Mouse (Mus musculus): Measurements from ENCODE around the gene Tspan18. TPM values are rescaled to one million over a fixed set of nuclear protein-coding genes. Genes with fewer than 3 reads are reported as not detected.

Tspan18 gene
- total RNA-seq (2018; cell fraction: chromatin; rRNA removed), result 1 to 10 TPM in 2 of 26 experiments, under 1 TPM in 14, not detected in 10; 0.18 to 1.7 (median 0.38) TPM
- total RNA-seq (2018; cell fraction: cytosol; rRNA removed), result not detected
- total RNA-seq (2018; cell fraction: nucleus; rRNA removed), result under 1 TPM in 11 of 26 experiments, not detected in 15; 0.13 to 0.51 (median 0.31) TPM
- polyA plus RNA-seq (2018), result 0.07 to 0.10 TPM in 2 of 3 replicates, not detected in the other

- under 1% methylated on average over 87 of the region's 95 CpGs for WGBS (ENCODE audit: missing documents)
- Histone ChIP-seq H3K36me3 (ENCODE audit: inconsistent target) (no peaks in the 10 kb centered on the region), H3K4me3 (ENCODE audit: inconsistent target) (no peak within 1 kb of the TSS), H3K79me2 (ENCODE audit: inconsistent target) (no peaks in the 10 kb centered on the region), H3K27ac (no peak within 1 kb of the TSS)
Measured at GRCm38 (mm10) chr2:93333817-93334731, at the start of gene Tspan18. TSS of gene Tspan18 (minus strand) at chr2:93334505.

- no peak overlapping the region for H3K27ac ChIP-seq
- H3K79me2 ChIP-seq (ENCODE audit: inconsistent target), result no peaks in the 10 kb centered on the region
- no peak overlapping the region for H3K4me3 ChIP-seq (ENCODE audit: inconsistent target)
- H3K36me3 ChIP-seq (ENCODE audit: inconsistent target), result no peaks in the 10 kb centered on the region
- WGBS (ENCODE audit: missing documents), result 87% methylated on average over 5 of the region's 5 CpGs
Measured at GRCm38 (mm10) chr2:93383831-93384230, 49.5 kb upstream of the Tspan18 start.

GRCm38 (mm10) chr2:93380680-93381089, 46.4 kb upstream of the Tspan18 start:
- 52% methylated on average over 2 of the region's 2 CpGs for WGBS (ENCODE audit: missing documents)
- Histone ChIP-seq H3K36me3 (ENCODE audit: inconsistent target) (no peaks in the 10 kb centered on the region), H3K79me2 (ENCODE audit: inconsistent target) (no peaks in the 10 kb centered on the region), H3K4me3 (ENCODE audit: inconsistent target) (no peak overlapping the region), H3K27ac (no peak overlapping the region)

DNA sequence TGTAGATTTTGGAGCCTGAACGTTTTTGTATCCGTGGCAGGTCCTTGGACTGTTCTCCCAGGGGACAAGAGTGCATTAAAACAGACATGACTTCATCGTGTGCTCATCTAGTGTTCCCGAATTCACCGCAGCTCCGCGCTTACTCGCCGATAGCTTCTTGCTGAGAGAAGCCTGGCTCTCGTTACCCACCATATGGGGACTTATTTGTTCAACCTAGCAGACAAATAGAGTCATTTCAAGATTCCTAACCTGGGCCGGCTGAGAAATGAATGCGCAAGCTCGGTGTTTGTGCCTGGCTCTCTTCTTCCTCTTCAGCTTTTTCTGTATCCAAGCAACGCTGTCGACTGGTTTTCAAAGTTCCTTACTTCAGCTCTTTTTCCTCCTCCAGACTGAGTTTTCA, 43.5 kb upstream of the Tspan18 start:
- Histone ChIP-seq H3K79me2 (ENCODE audit: inconsistent target) (no peaks in the 10 kb centered on the region), H3K4me3 (ENCODE audit: inconsistent target) (no peak overlapping the region), H3K27ac (no peak overlapping the region), H3K36me3 (ENCODE audit: inconsistent target) (no peaks in the 10 kb centered on the region)
- 70% methylated on average over 15 of the region's 15 CpGs for WGBS (ENCODE audit: missing documents)

DNA sequence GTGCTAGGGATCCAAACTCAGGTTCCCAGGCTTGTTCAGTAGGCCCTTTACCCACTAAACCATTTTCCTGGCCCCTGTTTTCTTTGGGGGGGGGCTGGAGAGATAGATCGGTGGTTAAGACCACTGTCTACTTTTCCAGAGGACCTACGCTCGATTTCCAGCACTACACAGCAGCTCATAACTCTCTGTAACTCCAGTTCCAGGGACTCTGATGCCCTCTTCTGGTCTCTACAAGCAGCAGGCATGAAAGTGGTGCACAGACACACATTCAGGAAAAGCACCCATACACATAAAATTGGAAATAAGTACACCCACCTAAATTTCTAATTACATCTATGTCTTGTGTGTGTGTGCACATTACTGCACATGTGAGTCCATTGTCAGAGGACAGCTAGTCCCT, 42.9 kb upstream of the Tspan18 start:
- Histone ChIP-seq H3K27ac (no peak overlapping the region), H3K79me2 (ENCODE audit: inconsistent target) (no peaks in the 10 kb centered on the region), H3K4me3 (ENCODE audit: inconsistent target) (no peak overlapping the region), H3K36me3 (ENCODE audit: inconsistent target) (no peaks in the 10 kb centered on the region)
- WGBS (ENCODE audit: missing documents), result 96% methylated on average over 3 of the region's 3 CpGs

DNA sequence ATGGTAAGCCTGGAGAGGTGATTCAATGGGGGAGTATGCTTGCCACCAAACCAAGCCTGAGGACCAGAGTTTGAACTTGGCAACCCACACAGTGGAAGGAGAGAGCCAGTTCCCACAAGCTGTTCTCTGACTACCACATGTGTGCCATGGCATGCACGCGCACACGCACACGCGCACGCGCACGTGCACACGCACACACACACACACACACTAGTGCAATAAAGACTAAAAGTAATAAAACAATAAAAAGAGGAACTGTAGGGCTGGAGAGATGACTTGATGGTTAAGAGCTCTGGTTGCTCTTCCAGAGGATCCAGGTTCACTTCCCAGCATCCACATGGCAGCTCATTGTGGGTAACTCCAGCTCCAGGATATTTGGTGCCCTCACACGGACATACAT, 38.6 kb upstream of the Tspan18 start:
- WGBS (ENCODE audit: missing documents), result 94% methylated on average over 10 of the region's 10 CpGs
- no peaks in the 10 kb centered on the region for H3K36me3 ChIP-seq (ENCODE audit: inconsistent target)
- no peak overlapping the region for H3K27ac ChIP-seq
- no peak overlapping the region for H3K4me3 ChIP-seq (ENCODE audit: inconsistent target)
- no peaks in the 10 kb centered on the region for H3K79me2 ChIP-seq (ENCODE audit: inconsistent target)

DNA sequence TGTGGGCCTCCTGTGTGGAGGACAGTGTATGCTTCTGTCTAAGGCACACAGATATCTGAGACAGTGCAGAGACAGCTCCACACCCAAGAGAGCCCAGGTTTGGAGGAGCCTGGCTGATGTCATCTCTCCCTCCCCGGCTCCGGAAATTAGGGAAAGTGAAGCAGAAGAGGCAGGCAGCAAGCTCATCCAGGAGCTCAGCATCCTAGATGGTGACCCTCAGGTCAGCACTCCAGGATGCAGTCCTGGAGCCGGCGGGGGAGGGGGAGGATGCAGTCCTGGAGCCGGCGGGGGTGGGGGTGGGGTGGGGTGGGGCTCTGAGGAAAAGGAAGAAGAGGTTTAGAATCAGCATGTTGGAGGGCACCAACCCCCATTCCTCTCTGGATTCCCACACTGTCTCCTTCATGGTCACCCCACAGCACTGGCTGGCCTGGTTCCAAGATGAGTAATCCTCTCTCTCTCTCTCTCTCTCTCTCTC, 37.8 kb upstream of the Tspan18 start:
- H3K4me3 ChIP-seq (ENCODE audit: inconsistent target), result no peak overlapping the region
- no peaks in the 10 kb centered on the region for H3K79me2 ChIP-seq (ENCODE audit: inconsistent target)
- 63% methylated on average over 4 of the region's 6 CpGs for WGBS (ENCODE audit: missing documents)
- H3K36me3 ChIP-seq (ENCODE audit: inconsistent target), result no peaks in the 10 kb centered on the region
- H3K27ac ChIP-seq, result no peak overlapping the region

- 12% methylated on average over 8 of the region's 8 CpGs for WGBS (ENCODE audit: missing documents)
- Histone ChIP-seq H3K4me3 (ENCODE audit: inconsistent target) (no peak overlapping the region), H3K27ac (no peak overlapping the region), H3K79me2 (ENCODE audit: inconsistent target) (no peaks in the 10 kb centered on the region), H3K36me3 (ENCODE audit: inconsistent target) (no peaks in the 10 kb centered on the region)
Measured at GRCm38 (mm10) chr2:93368954-93369353, 34.6 kb upstream of the Tspan18 start.

GRCm38 (mm10) chr2:93367962-93368361, 33.7 kb upstream of the Tspan18 start:
- Histone ChIP-seq H3K4me3 (ENCODE audit: inconsistent target) (no peak overlapping the region), H3K79me2 (ENCODE audit: inconsistent target) (no peaks in the 10 kb centered on the region), H3K27ac (no peak overlapping the region), H3K36me3 (ENCODE audit: inconsistent target) (no peaks in the 10 kb centered on the region)
- WGBS (ENCODE audit: missing documents), result 72% methylated on average over 6 of the region's 6 CpGs

DNA sequence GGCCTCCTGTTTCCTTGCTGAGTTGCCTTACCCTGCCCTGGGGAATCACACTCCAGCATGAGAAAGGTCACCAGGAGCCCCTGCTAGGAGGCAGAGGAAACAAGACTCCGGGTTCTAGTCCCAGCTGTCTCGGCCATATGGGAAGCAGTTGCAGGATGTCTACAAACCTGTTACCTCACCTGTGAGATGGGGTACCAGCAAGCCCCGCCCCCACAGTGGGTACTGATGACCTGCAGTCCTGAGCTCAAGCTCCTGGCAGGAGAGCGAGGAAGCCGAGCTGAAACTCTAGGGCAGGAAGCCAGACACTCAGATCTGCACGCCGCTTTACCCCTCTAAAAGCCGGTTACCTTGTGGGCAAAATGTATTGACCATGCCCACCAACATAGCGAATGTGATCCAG, 31.1 kb upstream of the Tspan18 start:
- Histone ChIP-seq H3K27ac (no peak overlapping the region), H3K4me3 (ENCODE audit: inconsistent target) (no peak overlapping the region), H3K79me2 (ENCODE audit: inconsistent target) (no peaks in the 10 kb centered on the region), H3K36me3 (ENCODE audit: inconsistent target) (no peaks in the 10 kb centered on the region)
- 64% methylated on average over 9 of the region's 9 CpGs for WGBS (ENCODE audit: missing documents)

DNA sequence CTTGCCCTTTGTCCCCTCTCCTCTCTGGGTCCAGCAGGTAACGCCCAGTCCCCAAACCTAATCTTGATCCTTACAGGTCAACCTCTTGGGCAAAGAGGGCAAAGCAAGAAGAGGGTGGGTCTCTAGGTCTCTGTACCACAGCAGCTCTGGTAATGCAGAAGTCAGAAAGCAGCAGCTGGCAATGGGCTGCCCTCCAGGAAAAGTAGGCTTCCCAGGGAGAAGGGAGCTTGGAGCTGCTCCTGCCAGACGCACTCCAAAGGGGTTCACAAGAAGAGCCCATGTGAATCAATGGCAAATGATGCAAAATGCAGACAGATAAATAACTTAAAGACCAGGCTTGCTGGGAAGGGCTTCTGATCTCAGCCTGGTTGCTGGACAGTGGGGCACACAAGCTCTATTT, 30.6 kb upstream of the Tspan18 start:
- no peaks in the 10 kb centered on the region for H3K79me2 ChIP-seq (ENCODE audit: inconsistent target)
- H3K27ac ChIP-seq, result no peak overlapping the region
- 96% methylated on average over 2 of the region's 2 CpGs for WGBS (ENCODE audit: missing documents)
- no peaks in the 10 kb centered on the region for H3K36me3 ChIP-seq (ENCODE audit: inconsistent target)
- H3K4me3 ChIP-seq (ENCODE audit: inconsistent target), result no peak overlapping the region

DNA sequence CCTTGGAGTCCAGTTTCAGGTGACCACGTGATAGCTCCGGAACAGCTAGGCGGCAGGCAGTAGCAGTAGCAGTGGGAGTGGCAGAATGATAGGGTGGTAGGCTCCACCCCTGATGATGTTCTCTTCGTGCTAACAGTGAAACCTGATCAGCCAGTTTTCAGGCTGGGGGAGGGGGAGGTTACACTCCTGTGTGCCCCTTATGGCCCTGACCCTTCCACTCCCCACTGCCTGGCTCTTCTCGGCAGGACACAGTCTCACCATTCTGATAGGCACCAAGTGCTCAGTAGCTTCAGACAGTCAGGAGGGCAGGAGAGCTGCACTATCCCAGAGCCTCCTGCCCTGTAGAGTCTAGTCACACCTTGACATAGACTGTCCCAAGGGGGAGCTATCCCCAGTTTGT, 27.1 kb upstream of the Tspan18 start:
- no peak overlapping the region for H3K4me3 ChIP-seq (ENCODE audit: inconsistent target)
- H3K79me2 ChIP-seq (ENCODE audit: inconsistent target), result no peaks in the 10 kb centered on the region
- H3K27ac ChIP-seq, result no peak overlapping the region
- no peaks in the 10 kb centered on the region for H3K36me3 ChIP-seq (ENCODE audit: inconsistent target)
- WGBS (ENCODE audit: missing documents), result 77% methylated on average over 5 of the region's 5 CpGs

DNA sequence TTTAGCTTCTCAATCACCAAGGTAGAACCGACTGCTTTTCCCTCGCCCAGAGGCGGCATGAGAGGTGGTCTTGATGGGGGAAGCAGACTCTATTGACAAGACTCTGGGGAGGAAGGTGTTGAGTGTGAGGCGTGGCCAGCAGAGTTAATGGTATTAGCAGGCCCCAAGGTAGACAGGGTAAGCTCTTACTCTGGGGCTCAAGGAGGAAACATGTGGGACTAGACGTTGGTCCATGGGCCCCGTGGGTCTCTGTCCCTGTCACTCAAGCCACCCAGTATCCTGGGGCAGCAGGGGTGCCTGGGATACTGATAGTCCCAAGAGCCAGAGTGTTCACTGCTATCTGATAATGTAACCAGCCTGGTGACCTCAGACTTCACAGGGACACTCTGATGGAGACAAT, 26.0 kb upstream of the Tspan18 start:
- 84% methylated on average over 6 of the region's 6 CpGs for WGBS (ENCODE audit: missing documents)
- no peak overlapping the region for H3K4me3 ChIP-seq (ENCODE audit: inconsistent target)
- no peaks in the 10 kb centered on the region for H3K36me3 ChIP-seq (ENCODE audit: inconsistent target)
- no peaks in the 10 kb centered on the region for H3K79me2 ChIP-seq (ENCODE audit: inconsistent target)
- H3K27ac ChIP-seq, result no peak overlapping the region

DNA sequence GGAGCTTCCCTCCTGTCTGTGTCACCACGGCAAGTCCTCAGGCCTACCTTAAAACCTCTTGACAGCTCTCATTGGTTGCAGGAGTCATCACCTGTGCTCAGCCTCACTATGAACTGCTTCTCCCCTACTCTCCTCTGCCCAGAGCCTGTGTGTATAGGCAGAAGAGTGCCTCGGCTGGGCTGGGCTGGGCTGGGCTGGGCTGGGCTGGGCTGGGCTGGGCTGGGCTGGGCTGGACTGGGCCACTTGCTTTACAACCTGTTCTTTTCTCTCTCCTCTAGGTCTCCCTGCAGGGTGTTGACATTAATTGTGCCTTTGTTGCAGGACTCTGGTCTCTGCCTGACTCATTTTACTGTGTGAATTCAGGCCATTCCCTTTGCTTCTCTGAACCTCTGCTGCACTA, 23.1 kb upstream of the Tspan18 start:
- Histone ChIP-seq H3K4me3 (ENCODE audit: inconsistent target) (no peak overlapping the region), H3K36me3 (ENCODE audit: inconsistent target) (no peaks in the 10 kb centered on the region), H3K79me2 (ENCODE audit: inconsistent target) (no peaks in the 10 kb centered on the region), H3K27ac (no peak overlapping the region)
- 89% methylated on average over 2 of the region's 2 CpGs for WGBS (ENCODE audit: missing documents)

- Histone ChIP-seq H3K4me3 (ENCODE audit: inconsistent target) (no peak overlapping the region), H3K79me2 (ENCODE audit: inconsistent target) (no peaks in the 10 kb centered on the region), H3K36me3 (ENCODE audit: inconsistent target) (no peaks in the 10 kb centered on the region), H3K27ac (no peak overlapping the region)
- WGBS (ENCODE audit: missing documents), result 94% methylated on average over 7 of the region's 7 CpGs
Measured at GRCm38 (mm10) chr2:93355845-93356244, 21.5 kb upstream of the Tspan18 start.

Measured in macrophage (primary cell).